Mouse (Mus musculus): ENCODE results near the gene Tshz2. TPM values are rescaled to one million over a fixed set of nuclear protein-coding genes. Genes with fewer than 3 reads are reported as not detected.

Gene Tshz2
- polyA plus RNA-seq, 1 experiment from 2014 or later: 5.9 TPM

DNA sequence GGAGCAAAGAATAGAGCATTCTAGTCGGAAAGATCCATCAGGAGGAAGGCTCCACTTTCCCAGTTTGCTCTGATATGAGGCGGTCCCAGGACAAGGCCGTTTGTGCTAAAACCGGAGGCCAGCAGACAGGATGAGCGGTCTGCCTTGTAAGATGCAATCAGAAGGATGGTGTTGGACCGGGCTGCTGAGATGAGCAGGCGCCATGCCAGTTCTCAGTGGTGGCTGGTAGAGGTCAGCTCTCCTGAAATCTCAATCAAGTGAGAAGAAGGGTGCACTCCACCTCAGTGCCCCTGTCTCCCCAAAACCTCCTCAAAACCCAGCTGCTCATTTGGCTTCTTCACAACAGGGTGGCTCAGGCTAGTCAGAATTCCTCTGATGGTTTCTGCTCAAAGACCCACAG is 358.2 kb downstream of the Tshz2 start:
- Histone ChIP-seq H3K36me3 (ENCODE audit: control insufficient read depth, insufficient read depth, low read length) (no peaks in the 10 kb centered on the region), H3K27me3 (ENCODE audit: control insufficient read depth, insufficient read depth, low read length) (no peaks in the 10 kb centered on the region), H3K4me3 (ENCODE audit: low read depth, low read length) (no peak overlapping the region), H3K27ac (replicated peaks; ENCODE audit: low read depth, low read length) (no peak overlapping the region), H3K9ac (ENCODE audit: low read length) (no peak overlapping the region), H3K4me2 (ENCODE audit: low read depth, severe bottlenecking) (no peak overlapping the region), H3K9me3 (ENCODE audit: control insufficient read depth, low read length) (no peaks in the 10 kb centered on the region), H3K4me1 (ENCODE audit: control insufficient read depth, insufficient read depth, low read length) (peaks cover 3% of the 10 kb centered on the region)
- ATAC-seq (ENCODE audit: insufficient number of reproducible peaks, low FRiP score, low TSS enrichment, low read depth) (no peak), DNase-seq (ENCODE audit: low spot score) (no peak)
- WGBS: 92% methylated on average over 7 of the region's 7 CpGs

DNA sequence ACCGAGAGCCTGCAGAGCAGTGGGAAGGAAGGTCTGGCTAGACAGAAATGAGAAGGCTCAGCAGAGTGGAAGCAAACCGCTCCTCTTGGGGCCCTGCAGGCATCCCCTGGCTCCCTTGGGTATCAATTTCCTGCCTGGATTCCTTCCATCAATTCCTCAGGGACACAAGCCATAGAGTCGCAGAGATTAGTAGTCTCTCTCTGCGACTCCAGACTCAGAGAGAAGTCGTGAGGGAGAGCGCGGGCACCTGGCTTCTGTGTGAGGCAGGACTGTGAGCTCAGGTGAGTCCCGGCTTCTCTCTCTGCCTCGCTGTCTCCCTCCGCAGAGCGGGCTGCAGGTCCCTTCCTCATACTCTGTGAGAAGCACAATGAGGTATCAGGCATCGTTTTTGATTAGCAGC is 363.2 kb downstream of the Tshz2 start:
- no peak overlapping the region for H3K4me2 ChIP-seq (ENCODE audit: low read depth, severe bottlenecking)
- no peaks in the 10 kb centered on the region for H3K27me3 ChIP-seq (ENCODE audit: control insufficient read depth, insufficient read depth, low read length)
- H3K4me3 ChIP-seq (ENCODE audit: low read depth, low read length): no peak overlapping the region
- no peaks in the 10 kb centered on the region for H3K36me3 ChIP-seq (ENCODE audit: control insufficient read depth, insufficient read depth, low read length)
- H3K27ac ChIP-seq (replicated peaks; ENCODE audit: low read depth, low read length): no peak overlapping the region
- WGBS: 49% methylated on average over 12 of the region's 12 CpGs
- ATAC-seq (ENCODE audit: insufficient number of reproducible peaks, low FRiP score, low TSS enrichment, low read depth) (0 out of 2 replicates have a peak, but pooled peaks have one; percentile 3), DNase-seq (ENCODE audit: low spot score) (no peak)
- no peaks in the 10 kb centered on the region for H3K9me3 ChIP-seq (ENCODE audit: control insufficient read depth, low read length)
- H3K9ac ChIP-seq (ENCODE audit: low read length): peak overlapping the region; percentile 34; the same call in 1 of the 2 replicates
- H3K4me1 ChIP-seq (ENCODE audit: control insufficient read depth, insufficient read depth, low read length): peaks cover 21% of the 10 kb centered on the region

DNA sequence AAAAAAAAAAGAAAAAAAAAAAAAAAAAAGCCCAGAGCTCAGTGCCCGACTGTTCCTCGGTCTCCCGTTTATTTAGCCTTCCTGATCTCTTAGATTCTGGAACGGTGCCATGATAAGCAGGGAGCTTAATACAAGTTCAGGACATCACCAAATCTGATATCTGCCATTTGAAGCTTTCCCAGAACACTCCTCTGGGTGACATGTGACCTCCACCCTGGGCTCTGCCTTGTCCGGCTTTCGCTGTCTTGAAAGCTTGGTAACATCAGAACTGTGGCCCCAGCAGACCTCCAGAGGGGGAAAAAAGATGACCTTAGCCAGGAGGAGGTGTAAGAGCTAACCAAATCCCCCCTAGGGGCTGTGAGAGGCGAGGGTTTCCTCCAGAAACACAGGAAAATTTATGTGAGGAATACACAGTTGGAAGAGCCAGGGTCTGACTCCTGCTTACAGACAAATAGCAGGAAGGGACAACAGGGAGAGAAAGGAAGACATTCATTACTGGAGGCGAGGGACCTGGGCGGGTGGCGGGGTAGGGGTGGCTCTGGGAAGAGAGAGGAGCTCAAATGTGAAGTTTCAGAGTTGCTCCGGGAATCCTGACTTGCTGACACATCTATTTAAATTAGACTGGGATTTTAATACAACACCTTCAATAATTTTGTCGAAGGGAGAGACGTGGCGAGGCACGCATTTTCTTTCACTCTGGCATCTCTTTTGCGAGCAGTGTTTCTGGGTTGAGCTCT is 363.9 kb downstream of the Tshz2 start:
- 55% methylated on average over 16 of the region's 16 CpGs for WGBS
- H3K4me2 ChIP-seq (ENCODE audit: low read depth, severe bottlenecking): no peak overlapping the region
- H3K9me3 ChIP-seq (ENCODE audit: control insufficient read depth, low read length): no peaks in the 10 kb centered on the region
- H3K4me1 ChIP-seq (ENCODE audit: control insufficient read depth, insufficient read depth, low read length): peaks cover 21% of the 10 kb centered on the region
- H3K9ac ChIP-seq (ENCODE audit: low read length): no peak overlapping the region
- no peaks in the 10 kb centered on the region for H3K36me3 ChIP-seq (ENCODE audit: control insufficient read depth, insufficient read depth, low read length)
- ATAC-seq (ENCODE audit: insufficient number of reproducible peaks, low FRiP score, low TSS enrichment, low read depth) (no peak), DNase-seq (ENCODE audit: low spot score) (no peak)
- H3K27ac ChIP-seq (replicated peaks; ENCODE audit: low read depth, low read length): no peak overlapping the region
- H3K4me3 ChIP-seq (ENCODE audit: low read depth, low read length): no peak overlapping the region
- no peaks in the 10 kb centered on the region for H3K27me3 ChIP-seq (ENCODE audit: control insufficient read depth, insufficient read depth, low read length)

DNA sequence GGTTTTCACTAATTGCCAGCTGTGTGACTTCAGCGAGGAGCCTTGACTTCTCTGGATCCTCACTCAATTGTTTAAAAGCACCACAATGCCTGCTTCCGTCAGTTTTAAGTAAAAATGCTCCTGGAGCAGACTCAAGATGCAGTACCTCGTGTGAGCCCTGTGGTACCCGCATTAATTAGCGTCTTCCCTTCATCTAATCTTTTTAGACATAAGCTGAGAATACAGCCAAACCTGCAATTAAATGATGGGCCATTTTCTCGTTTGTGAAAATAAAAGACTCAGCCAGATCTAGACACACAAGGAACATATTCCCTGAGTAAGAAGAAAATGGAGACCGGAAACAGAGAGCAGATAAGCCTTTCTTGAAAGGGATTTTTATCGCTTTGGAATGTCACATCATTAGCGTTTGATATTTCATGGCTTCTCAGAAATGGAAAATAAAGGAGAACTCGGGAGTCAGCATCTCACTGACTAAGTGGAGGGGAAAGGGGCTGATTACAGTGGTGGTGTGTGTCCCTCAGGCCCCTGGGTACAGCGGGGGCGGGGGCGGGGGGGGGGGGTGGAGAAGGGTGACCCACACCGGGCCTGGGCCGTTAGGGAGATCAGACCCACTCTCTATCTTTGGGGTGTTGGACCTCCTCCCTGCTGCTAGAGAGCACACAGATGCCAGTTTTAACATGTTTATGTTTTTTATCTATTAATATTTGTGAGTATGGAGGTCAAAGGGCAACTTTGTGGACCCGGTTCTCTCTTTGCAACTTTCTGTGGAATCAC is 364.6 kb downstream of the Tshz2 start:
- no peak overlapping the region for H3K4me2 ChIP-seq (ENCODE audit: low read depth, severe bottlenecking)
- H3K36me3 ChIP-seq (ENCODE audit: control insufficient read depth, insufficient read depth, low read length): no peaks in the 10 kb centered on the region
- no peak overlapping the region for H3K9ac ChIP-seq (ENCODE audit: low read length)
- no peak overlapping the region for H3K27ac ChIP-seq (replicated peaks; ENCODE audit: low read depth, low read length)
- 73% methylated on average over 16 of the region's 16 CpGs for WGBS
- no peaks in the 10 kb centered on the region for H3K27me3 ChIP-seq (ENCODE audit: control insufficient read depth, insufficient read depth, low read length)
- H3K4me3 ChIP-seq (ENCODE audit: low read depth, low read length): no peak overlapping the region
- ATAC-seq (ENCODE audit: insufficient number of reproducible peaks, low FRiP score, low TSS enrichment, low read depth) (no peak), DNase-seq (ENCODE audit: low spot score) (no peak)
- H3K9me3 ChIP-seq (ENCODE audit: control insufficient read depth, low read length): no peaks in the 10 kb centered on the region
- peaks cover 21% of the 10 kb centered on the region for H3K4me1 ChIP-seq (ENCODE audit: control insufficient read depth, insufficient read depth, low read length)

- no peak for DNase-seq (ENCODE audit: low spot score)
- Histone ChIP-seq H3K4me1 (ENCODE audit: control insufficient read depth, insufficient read depth, low read length) (peaks cover 21% of the 10 kb centered on the region), H3K9ac (ENCODE audit: low read length) (no peak overlapping the region), H3K4me2 (ENCODE audit: low read depth, severe bottlenecking) (no peak overlapping the region), H3K27ac (replicated peaks; ENCODE audit: low read depth, low read length) (0 out of 2 replicates have a peak overlapping the region, but pooled peaks have one; percentile 58), H3K27me3 (ENCODE audit: control insufficient read depth, insufficient read depth, low read length) (no peaks in the 10 kb centered on the region), H3K36me3 (ENCODE audit: control insufficient read depth, insufficient read depth, low read length) (no peaks in the 10 kb centered on the region), H3K4me3 (ENCODE audit: low read depth, low read length) (no peak overlapping the region), H3K9me3 (ENCODE audit: control insufficient read depth, low read length) (no peaks in the 10 kb centered on the region)
- 67% methylated on average over 11 of the region's 11 CpGs for WGBS
- ATAC-seq (ENCODE audit: insufficient number of reproducible peaks, low FRiP score, low TSS enrichment, low read depth): no peak
Observed at GRCm38 (mm10) chr2:169998878-169999337, 366.1 kb downstream of the Tshz2 start.

DNA sequence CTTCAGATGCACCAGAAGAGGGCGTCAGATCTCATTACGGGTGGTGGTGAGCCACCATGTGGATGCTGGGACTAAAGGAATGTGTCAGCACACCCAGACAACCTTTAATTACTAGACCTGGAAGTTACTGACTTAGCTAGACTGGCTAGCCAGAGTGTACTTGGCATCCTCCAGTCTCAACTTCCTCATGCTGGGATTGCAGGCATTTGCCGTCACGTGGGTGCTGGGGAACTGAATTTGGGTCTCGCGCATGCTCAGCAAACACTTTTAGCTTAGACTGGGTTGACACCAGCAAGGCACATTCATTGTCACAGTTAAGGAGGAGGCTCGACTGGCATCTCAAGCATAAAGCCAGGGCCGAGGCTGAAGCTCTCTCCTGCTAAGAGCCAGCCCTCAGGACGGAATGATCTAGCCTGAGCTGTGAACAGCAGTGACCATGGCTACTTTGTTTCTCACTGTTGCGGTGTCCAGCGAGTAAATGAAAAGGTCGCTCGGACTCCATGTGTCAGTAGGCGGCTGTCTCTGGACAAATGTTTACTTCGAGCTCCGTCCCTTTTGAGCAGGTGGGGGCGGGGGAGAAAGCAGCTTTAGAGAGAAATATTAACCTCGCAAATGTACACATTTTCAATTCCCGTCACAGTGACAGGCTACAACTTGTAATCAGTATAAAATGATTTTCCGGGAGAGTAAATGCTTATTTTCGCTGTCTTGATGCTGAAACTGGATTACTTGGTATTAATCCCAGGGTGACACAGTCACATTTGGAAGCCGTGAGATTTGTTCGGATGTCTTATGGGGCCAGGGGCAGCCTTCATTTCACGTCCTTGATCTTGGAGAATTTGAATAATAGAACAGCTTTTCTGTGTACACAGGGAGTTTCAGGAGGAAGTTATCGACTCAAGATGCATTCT is 370.0 kb downstream of the Tshz2 start:
- Histone ChIP-seq H3K9me3 (ENCODE audit: control insufficient read depth, low read length) (no peaks in the 10 kb centered on the region), H3K4me2 (ENCODE audit: low read depth, severe bottlenecking) (no peak overlapping the region), H3K36me3 (ENCODE audit: control insufficient read depth, insufficient read depth, low read length) (no peaks in the 10 kb centered on the region), H3K4me1 (ENCODE audit: control insufficient read depth, insufficient read depth, low read length) (peaks cover 12% of the 10 kb centered on the region), H3K9ac (ENCODE audit: low read length) (no peak overlapping the region), H3K27me3 (ENCODE audit: control insufficient read depth, insufficient read depth, low read length) (no peaks in the 10 kb centered on the region), H3K27ac (replicated peaks; ENCODE audit: low read depth, low read length) (0 out of 2 replicates have a peak overlapping the region, but pooled peaks have one; percentile 21), H3K4me3 (ENCODE audit: low read depth, low read length) (no peak overlapping the region)
- 77% methylated on average over 25 of the region's 25 CpGs for WGBS
- DNase-seq (ENCODE audit: low spot score) (no peak), ATAC-seq (ENCODE audit: insufficient number of reproducible peaks, low FRiP score, low TSS enrichment, low read depth) (no peak)

DNA sequence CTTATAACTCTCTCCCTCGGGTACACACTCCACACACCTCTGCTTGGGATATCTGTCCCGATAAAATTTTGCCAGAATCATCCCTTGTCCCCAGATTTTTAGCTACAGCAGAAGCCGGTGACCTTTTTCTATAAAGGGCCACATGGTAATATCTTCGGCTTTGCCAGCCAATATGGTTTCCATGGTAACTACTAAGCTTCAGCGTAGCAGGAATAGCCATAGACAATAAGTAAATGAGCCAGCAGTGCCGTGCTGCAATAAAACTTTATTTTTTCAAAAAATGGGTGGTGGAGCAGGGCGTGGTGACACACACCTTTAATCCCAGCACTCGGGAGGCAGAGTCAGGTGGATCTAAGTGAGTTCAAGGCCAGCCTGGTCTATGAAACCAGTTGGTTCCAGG is 370.9 kb downstream of the Tshz2 start:
- Histone ChIP-seq H3K4me1 (ENCODE audit: control insufficient read depth, insufficient read depth, low read length) (peaks cover 9% of the 10 kb centered on the region), H3K9ac (ENCODE audit: low read length) (no peak overlapping the region), H3K27ac (replicated peaks; ENCODE audit: low read depth, low read length) (no peak overlapping the region), H3K36me3 (ENCODE audit: control insufficient read depth, insufficient read depth, low read length) (no peaks in the 10 kb centered on the region), H3K9me3 (ENCODE audit: control insufficient read depth, low read length) (no peaks in the 10 kb centered on the region), H3K27me3 (ENCODE audit: control insufficient read depth, insufficient read depth, low read length) (no peaks in the 10 kb centered on the region), H3K4me3 (ENCODE audit: low read depth, low read length) (no peak overlapping the region), H3K4me2 (ENCODE audit: low read depth, severe bottlenecking) (no peak overlapping the region)
- no peak for ATAC-seq (ENCODE audit: insufficient number of reproducible peaks, low FRiP score, low TSS enrichment, low read depth)
- DNase-seq (ENCODE audit: low spot score): no peak
- WGBS: 82% methylated on average over 8 of the region's 8 CpGs

DNA sequence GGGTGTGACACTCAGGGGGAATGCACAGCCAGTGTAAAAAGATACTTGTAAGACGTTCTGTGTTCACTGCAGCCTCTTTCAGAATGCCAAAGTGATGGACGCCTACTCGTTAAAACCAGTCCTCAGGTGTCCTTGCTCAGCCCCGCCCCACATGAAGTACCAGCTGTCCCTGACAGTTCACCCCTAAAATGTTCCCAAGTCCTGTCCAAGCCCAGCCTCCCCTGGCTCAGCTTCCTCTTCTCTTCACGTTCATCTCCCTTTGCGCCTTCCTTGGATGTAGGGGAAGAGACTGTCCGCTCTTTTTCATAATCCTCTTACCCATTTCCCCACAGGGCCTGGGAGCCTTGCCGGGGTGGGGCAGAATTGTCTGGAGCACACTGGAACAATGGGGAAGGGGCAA is 374.0 kb downstream of the Tshz2 start:
- H3K4me2 ChIP-seq (ENCODE audit: low read depth, severe bottlenecking): no peak overlapping the region
- H3K4me1 ChIP-seq (ENCODE audit: control insufficient read depth, insufficient read depth, low read length): no peaks in the 10 kb centered on the region
- 74% methylated on average over 8 of the region's 8 CpGs for WGBS
- no peak for DNase-seq (ENCODE audit: low spot score)
- no peaks in the 10 kb centered on the region for H3K9me3 ChIP-seq (ENCODE audit: control insufficient read depth, low read length)
- H3K36me3 ChIP-seq (ENCODE audit: control insufficient read depth, insufficient read depth, low read length): no peaks in the 10 kb centered on the region
- no peaks in the 10 kb centered on the region for H3K27me3 ChIP-seq (ENCODE audit: control insufficient read depth, insufficient read depth, low read length)
- H3K4me3 ChIP-seq (ENCODE audit: low read depth, low read length): no peak overlapping the region
- H3K9ac ChIP-seq (ENCODE audit: low read length): no peak overlapping the region
- H3K27ac ChIP-seq (replicated peaks; ENCODE audit: low read depth, low read length): no peak overlapping the region
- ATAC-seq (ENCODE audit: insufficient number of reproducible peaks, low FRiP score, low TSS enrichment, low read depth): no peak
